Mouse (Mus musculus) cerebellum, adult 11 months (tissue): ENCODE data around the gene Irf1.

Source experiments
- DNase-seq: peaks from one replicate; pipeline ENCODE4 v3.0.0; 2022

Irf1 gene

DNA sequence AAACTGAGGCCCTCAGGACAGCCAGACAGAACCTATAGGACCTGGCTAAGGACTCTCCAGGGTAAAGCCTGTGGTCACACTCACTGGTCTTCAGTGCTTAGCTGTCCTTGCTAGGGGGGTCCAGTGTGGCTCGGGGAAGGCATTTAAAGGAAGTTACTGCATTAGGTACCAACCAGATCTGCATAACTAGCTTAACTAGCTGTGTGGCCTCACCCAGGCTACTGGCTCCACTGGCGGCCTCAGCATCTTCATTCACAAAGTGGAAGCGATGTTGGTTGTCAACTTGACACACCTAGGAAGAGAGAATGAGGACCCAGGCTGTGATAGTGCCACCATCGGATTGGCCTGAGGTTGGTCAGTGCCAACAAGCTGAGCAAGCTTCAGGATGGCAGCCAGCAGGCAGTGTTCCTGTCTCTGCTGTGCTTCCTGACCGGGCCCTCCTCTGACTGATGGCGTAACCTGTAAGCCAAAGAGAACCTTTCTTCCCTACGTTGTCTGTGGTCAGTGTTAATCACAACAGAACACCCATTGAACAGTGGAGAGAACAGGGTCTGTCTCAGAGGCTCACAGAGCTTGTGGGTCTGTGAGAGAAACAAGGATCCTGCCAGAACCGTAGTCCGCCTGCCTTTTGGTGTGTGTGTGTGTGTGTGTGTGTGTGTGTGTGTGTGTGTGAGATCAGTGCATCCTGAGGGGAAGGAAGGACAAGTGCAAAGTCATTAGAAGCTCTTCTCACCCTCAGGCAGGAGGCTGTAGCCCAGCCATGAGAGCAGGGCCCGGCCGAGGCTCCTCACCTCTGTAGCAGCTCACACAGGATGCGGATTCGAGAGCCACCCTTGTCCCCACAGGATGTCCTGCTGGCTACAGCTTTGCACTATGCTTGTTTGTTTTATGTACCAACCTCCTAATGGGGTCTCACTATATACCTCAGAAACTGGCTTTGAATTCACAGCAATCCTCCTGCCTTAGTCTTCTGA, 16.5 kb downstream of the Irf1 start:
- no peak for DNase-seq

DNA sequence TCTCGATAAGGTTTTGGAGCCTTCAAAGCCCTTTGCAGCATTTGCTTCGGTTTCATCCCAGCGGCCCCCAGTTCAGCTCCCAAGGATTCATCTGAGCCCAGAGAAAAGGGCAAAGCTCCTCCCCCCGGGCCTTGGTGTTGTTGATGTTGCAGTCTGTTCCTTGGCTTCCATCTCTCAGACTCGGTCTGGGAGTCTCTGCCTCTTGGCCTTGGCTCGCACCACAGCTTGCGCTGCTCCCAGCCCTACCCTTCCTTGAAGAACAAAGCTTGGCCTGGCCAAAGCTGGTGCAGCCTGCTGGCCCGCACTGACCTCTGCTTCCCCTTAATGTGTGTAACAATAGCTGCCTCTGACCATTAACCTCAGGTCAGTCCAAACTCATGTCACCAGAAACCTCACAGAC, 18.4 kb downstream of the Irf1 start:
- DNase-seq, result no peak

DNA sequence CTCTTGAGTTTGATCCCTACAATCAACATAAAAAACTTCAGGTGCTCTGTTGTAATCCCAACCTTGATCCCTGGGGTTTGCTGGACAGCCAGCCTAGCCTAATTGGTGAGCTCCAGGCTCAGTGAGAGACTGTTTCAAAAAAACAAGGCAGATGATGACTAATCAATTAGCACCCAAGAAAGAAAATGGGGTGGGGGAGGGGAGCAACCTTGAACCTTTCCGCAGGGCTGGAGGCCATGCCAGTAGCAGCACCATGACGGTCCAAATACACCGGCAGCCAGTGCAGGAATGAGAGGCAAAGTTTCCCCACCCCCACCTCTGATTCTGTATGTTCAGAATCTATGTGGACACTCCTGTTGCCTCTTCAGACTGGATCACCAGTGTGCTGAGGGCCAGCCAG, 19.5 kb downstream of the Irf1 start:
- no peak for DNase-seq

DNA sequence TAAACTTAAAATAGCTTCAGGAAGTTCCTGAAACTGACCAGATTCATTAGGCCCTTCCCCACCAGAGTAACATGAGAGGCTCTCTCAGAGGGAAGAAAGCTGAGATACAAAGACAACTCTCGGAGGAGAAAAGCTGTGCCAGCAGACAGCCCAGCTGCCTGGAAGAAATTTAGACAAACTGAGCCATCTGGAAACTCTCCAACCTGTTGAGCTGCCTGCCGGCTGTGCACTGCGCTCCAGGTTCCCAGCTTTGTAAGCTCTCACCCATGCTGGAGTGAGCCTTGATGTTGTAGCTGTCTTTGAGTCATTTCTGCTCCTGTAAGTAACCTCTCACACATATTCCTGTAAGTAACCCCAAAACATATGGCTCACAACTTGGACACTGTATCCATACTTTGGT, 23.2 kb downstream of the Irf1 start:
- DNase-seq, result no peak

DNA sequence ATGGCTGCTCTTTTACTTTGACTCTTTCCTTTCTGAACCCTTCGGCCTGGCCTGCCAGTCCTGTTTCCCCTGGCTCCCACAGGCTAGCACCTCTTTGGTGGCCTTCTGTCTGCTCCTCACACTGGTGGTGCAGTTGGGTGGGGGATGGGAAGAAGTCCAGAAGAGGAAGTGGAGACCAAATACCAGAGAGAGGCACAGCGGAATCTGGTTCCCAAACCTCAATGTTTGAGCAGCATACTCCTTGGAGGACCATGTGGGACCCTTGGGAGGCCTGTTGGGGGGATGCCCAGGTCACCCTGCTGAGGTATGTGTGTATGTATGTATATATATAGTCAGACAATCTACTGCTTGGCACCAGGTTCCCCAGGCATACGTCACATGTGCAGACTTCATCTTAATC, 24.2 kb downstream of the Irf1 start:
- DNase-seq, result no peak

DNA sequence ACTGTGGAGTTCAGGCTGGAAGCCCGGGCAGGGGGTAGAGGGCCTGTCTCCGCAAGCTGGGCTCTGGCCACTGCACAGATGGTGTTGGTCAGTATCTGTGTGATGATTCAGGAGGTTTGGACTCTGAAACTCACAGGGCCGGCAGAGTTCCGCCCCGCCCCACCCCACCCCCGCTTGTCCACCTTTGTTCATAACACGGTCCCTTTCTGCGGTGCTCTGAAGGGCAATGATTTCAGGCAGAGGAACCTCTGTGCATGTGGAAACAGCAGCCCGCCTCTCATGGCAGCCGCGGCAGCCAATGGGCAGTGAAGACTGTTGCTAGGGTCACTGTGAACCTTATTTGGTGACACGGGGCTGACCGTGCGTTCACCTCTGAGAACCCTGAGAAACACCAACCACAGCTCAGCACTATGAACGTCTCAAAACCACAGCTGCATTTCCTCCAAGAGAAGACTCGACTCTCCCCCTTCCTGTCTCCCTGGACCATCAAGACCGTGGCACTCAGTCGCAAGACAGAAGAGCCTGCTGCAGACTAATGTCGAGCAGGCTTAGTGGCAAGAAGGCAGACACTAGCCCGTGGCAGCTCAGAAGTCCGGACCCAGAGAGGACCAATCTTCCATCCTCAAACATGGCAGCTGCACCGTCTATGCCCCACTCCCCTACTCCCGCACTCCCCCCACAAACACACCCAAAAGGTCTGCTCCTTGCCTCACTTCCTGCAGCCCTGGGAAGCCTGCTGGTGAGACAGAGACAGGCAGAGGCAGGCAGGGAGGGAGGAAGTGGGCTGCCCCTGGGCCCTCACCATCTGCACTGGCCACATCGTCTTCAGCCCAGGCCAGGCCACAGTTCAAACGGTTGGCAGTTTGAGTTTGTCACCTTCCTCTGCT, 25.1 kb downstream of the Irf1 start:
- peak; percentile 20 for DNase-seq

DNA sequence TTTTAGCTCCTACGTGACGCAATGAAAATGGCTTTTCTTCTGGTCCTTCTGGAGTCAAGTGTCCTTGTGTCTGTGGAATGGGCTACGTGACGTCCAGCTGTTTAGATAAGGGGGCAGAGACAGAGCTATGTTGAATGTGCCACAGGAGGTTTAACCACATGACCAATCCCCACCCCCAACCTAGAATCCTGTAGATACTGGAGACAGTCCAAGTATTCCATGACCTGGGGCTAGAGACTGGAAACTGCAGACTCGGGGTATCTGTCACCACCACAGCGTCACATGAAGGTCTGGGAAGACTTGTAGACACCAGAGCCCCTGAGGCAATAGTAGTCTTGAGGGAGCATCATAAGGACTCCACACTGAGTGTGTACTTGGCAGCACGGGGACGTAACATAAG, 26.0 kb downstream of the Irf1 start:
- DNase-seq, result no peak

DNA sequence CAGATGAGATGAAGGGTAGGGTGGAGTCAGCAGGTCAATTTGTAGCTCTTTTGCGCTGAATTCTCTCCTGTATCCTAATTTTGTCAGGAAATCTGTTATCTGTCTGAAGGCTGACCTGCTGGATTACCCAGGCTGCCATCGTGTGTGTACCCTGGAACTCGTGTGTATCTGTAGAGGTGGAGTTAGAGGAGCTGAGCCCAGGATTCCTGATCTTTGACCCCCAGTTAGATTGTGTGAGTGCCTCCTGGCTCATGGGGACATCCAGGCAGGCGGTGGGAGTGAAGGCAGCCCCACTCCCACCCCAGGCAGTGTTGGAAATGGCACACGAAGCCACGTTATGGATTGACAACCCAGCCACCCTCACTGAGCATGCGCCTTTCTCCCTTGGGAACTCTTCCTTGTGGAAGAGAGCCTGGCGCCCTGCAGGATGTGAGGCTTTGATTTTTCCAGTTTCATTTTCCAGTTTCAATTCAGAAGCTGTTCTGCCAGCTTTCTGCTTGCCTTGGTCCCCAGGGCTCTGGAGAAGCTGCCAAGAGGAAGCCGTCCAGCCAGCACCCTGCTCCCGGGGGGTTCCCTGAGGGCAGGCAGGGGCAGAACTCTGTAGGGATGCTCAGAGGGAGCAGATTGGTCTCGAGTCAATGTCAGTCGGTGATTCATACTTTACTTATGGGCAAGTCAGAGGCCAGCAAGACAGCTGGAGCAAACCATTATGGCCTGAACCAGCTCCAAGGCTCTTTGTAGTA, 26.8 kb downstream of the Irf1 start:
- no peak for DNase-seq

DNA sequence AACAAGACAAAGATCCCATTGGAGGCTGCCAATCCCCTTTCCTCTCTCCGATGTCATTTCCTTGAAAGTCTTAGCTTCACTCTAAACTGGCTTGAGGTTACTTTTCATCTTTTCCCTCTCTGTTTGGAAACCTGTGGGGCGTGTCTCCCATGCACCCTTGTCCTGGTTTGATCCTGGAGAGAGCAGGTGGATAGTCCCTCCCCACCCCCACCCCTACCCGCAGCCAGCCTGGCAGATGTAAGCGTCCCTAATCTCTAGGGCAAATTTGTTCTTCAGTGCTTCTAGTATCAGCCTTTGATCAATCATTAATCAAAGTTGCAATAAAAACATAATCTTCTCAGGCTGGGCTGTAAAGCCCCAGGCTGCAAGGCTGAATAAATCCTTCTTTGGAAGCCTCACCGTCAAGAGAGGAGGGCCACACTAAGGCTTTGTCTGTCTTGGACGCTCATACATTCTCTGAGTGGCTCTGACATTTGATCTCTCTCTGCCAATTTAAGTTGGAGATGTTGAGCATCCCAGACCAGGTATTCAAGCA, 27.6 kb downstream of the Irf1 start:
- DNase-seq, result no peak

DNA sequence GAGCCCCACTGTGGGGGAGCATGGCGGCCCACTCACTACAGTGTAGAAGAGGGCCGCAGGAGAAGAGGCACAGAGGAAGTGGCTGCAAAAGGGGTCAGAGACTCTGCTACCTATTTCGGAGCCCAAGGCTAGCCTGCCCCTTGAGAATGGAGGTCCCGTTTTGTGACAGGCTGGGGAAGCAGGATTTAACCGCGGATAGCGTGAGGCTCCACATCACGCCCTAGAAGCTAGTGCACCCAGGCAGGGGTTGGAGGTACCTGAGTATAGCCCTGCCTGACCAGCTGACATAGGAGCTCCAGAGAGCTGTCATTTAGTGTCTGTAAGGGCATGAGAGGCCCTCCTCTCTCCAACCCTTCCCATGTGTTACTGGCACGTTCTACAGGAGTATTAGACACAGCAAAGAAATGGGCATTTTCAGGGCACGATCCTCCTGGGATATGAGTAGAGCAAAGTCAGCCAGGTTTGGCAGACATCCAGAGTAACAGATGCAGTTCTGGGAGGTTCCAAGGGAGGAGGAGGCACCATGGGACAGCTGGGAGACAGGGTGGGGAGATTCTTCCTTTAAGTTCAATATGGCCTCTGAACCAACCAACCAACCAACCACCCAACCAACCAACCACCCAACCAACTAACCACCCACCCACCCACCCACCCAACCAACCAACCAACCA, 28.4 kb downstream of the Irf1 start:
- no peak for DNase-seq

DNA sequence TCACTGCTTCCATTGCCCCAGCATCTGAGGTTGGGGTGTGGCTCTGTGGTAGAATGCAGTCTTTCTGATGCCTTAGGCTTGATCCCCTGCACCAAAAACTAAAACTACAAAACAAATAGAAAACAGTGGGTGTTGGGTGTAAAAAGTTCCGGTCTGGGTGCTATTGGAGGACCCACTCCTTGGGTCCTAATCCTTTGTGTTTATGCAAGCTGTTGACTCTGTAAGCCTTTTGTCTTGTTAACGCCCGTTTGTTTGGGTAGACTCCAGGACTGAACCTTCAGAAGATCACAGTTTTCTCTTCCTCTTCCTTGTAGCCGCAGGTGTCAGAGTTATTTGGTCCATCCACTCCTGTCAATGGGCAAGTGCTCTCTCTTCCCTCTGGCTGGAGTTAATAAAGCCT, 30.2 kb downstream of the Irf1 start:
- no peak for DNase-seq

DNA sequence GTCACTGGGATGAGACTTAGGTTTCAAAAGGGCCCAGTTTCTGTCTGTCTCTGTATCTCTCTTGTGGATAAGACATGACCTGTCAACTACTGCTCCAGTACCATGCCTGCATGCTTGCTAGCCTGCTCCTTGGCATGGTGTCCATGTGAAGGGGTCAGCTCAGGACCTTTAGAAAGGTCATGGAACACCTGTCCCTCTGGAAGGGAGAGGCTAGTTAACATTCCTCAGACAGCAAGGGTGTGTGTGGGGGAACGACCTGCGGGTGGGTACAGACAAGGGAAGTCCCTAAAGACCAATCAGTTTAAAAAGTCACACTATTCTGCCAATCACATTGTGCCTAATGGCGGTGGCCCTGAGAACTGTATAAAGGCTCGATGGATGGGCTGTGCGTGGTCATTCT, 31.2 kb downstream of the Irf1 start:
- no peak for DNase-seq

DNA sequence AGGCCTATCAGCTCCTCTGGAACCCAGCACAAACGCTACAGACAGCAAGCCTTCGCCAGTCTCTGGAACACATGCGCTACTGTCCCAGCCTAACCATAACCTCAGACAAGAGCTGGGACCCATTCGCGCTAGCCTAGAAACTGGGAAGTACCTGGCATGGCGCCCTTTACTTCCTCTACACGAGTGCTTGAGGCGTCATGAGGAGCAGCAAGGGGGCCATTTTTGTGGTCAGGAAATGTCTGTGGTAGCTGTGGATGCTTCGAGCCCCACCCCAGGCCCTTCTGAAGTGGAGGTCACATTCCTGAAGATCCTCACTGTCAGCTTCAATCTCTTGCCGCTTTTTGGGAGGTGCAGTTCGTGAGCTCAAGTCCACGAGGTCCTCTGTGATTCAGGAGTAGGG, 33.3 kb downstream of the Irf1 start:
- DNase-seq, result no peak

DNA sequence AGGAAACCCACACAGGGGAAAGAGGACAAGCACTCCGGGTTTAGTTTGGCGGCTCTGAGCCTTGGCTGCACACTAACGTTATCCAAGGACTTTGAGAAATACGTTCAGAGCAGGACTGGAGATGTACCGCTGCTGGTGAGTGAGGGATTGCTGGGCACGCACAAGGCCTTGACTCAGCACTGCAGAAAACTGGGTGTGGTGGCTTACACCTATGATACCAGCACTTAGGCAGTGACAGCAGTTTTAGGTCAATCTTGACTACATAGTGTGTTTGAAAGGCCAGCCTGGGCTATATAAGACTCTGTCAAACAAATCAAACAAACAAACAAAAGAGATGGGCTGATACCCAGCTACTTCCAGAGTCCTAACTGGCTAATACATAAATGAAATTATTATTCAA, 33.7 kb downstream of the Irf1 start:
- DNase-seq, result no peak

DNA sequence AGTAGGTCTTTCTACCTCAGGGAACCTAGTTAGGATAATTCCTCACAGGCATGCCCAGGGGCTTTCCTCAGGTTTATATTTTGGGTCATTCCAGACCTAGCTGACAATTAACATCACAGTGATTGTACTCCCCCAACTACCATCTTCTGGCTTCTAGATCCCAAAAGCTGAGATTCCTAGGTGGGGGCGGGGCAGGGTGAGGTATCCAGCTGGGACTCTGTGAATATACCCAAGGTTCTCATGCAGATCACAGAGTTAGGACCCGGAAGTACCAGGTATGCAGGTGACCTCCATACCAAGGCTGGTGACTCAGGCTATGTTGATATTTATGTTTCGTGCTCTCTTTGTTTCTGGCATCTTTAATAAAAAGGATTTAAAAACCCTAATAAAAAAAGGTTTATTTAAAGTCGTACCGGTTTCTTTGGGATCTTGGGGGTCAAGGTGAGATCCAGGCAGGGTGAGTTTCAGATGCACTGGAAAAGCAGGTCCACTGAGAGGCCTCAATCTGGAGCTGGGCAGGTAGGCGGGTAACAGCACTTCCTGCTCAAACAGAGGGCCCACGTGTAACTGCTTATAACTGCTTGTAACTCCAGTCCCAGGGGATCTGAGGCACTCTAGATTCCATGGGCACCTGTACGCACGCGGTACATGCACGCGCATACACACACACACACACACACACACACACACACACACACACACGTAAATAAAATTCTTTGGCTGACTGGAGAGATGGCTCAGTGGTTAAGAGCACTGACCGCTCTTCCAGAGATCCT, 34.9 kb downstream of the Irf1 start:
- DNase-seq, result no peak

DNA sequence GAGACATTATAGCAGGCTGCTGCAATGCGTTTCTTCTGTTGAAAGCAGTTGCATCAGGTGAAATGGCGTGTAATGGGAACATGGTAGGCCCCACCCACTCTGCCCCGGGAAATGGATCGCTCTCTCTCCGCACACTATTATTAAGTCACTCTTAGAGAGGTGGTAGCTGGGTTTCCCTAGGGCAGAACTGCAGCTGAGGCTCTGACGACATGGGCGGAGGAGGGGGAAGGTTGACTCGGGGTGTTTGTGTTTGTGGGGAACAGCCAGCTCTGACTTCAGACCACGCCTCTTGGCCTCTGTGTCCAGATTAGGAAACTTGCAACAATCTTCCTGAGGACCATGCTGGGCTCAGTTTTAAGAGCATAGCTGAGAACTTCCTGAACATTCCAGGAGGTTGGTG, 36.0 kb downstream of the Irf1 start:
- DNase-seq, result no peak

DNA sequence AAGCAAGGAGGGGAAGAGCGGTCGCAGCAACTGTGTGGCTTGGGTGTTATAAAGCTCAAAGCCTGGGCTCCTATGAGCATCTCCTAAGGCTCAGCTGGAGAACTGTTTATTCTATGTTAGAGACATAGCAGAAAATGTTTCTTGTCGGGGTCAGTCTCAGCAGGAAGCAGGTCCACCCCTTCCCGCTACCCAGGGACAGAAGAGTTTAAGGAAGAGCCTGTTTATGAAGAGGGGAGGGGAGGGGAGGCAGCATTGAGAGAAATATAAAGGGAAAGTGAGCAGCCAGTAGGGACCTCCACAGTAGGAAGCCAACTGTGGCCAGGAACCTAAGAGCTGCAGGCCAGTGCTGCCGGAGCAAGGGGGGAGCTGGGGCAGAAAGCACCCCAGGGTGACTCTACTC, 39.5 kb downstream of the Irf1 start:
- no peak for DNase-seq

DNA sequence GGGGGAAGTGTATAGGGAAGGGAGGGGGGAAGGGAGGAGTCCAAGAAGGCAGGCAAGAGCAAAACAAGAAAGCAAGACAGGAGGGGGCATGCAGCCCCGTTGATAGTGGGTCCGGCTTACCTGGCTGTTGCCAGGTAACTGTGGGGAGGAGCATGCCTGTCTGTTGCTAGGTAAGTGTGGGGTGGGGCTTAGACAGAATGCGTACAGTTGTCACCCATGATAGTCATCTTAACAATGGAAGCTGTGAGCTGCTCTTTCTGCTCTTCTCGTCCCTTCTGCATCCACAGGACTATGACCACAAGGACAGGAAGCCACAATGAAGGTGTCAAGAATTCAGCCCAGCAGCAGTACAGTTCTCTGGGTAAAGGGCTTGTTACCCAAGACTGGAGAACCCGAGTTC, 40.3 kb downstream of the Irf1 start:
- no peak for DNase-seq

DNA sequence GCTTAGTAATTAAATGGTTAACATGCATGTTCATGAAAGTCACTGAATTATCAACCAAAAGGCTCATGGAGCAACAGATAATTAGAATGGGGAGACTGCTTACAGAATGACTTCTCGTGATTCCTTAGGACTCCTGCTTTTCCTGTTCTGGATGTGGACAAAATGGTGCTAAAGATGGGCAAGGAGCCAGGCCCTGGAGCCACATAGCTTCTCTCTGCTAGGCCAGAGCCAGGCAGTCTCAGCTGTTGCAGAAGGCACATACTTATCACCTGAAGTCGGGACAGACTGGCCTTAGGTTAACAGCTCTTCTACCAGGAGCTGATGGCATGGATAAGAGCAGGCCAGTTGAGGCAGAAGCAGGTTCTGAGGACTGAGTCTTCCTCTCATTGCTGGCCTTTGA, 40.9 kb downstream of the Irf1 start:
- DNase-seq, result no peak

DNA sequence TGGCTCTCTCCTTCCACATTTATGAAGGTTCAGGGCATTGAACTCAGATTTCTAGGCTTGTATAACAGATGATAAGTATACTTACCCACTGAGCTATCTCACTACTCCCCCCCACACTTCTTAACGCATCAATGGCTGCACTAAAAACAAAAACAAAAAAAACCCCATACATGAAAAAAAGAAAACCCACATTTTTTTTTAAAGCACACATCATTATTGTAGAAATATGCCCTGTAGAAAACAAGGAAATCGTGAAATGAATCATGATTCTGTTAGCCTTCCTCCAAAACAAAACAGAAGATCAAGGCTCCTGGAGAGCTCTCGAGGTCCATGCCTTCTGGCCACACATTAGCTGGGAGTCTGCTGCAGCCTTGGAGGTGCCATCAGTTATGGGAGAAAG, 41.5 kb downstream of the Irf1 start:
- DNase-seq, result no peak

DNA sequence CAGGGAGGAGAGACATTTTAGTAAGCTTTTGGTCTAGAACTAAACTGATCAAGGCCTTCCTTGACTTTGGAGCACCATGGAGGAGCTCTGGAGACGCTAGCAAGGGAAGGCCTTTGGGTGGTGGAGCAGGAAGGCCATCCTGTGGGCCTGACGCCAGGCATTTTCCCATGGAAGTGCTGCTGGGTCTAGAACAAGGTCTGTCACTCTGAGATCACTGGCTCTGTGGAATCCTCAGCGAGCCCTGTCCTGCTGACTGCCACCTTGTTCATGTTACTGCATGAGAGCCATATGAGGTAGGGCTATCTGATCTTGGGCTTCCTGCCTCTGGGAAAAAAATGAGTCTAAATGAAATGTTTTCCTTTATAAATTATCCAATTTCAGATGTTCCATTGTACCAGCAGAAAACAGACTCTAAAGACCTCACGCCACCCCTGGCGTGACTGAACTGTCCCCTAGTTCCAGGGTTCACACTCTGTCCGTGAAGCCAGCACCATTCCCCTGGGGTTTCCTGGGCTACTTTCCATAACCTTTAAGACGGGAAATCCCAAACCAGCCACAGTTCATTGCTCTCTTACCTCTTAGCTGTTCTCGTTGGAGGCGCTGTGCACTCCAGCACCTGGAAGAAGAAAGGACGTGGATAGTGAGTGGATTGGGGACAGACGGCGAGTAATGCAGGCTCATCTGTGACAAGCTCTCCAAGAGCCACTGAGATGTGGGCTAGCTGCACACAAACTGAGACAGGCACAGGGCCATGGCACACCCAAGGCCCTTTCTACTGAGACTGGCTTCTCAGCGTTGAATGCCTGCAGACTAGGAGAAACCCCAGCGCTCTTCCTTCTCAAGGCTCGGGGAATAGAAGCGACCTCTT, 43.4 kb downstream of the Irf1 start:
- no peak for DNase-seq
